Mouse (Mus musculus) forebrain, embryonic 11.5 days (tissue): ENCODE measurements around the gene Akap10. TPM values are rescaled to one million over a fixed set of nuclear protein-coding genes. Genes with fewer than 3 reads are reported as not detected.
A peak's percentile ranks its signal among the peaks of the same experiment; 100 is the strongest.
"Not testable (repeated sequence)": the region's sequence is repeated elsewhere in the genome, so short reads cannot be mapped to it uniquely, and the experiment has no call there.

Experiments
- ATAC-seq: fragments of 200-750 bp; cut with Nextera tagmentation; replicated peaks from 2 replicates; pipeline ENCODE4 v1.8.0; 2017; ENCODE audit warnings: moderate TSS enrichment; ENCODE audit not compliant: low FRiP score
- DNase-seq: peaks from one replicate; pipeline ENCODE4 v3.0.0-alpha.2; 2017; ENCODE audit warnings: low spot score
- H3K27ac ChIP-seq: fragments of 300-500 bp; sonication (generic); 2 replicates; pipeline ENCODE4 v1.5.1; 2014; ENCODE audit warnings: low read depth, low read length
- H3K27me3 ChIP-seq: fragments of 300-500 bp; sonication (generic); 2 replicates; pipeline ENCODE4 v1.6.1; 2014; ENCODE audit warnings: mild to moderate bottlenecking, low read length, mixed read lengths; ENCODE audit not compliant: control insufficient read depth, insufficient read depth
- H3K36me3 ChIP-seq: fragments of 300-500 bp; sonication (generic); 2 replicates; pipeline ENCODE4 v1.6.1; 2014; ENCODE audit warnings: mild to moderate bottlenecking, low read length, moderate library complexity, mixed read lengths; ENCODE audit not compliant: control insufficient read depth, insufficient read depth
- H3K4me1 ChIP-seq: fragments of 300-500 bp; sonication (generic); replicated peaks from 2 replicates; pipeline ENCODE4 v1.6.1; 2014; ENCODE audit warnings: low read length, mixed read lengths; ENCODE audit not compliant: control insufficient read depth, insufficient read depth
- H3K4me2 ChIP-seq: fragments of 300-500 bp; sonication (generic); 2 replicates; pipeline ENCODE4 v1.6.1; 2014; ENCODE audit warnings: low read depth, mild to moderate bottlenecking, low read length, moderate library complexity, mixed read lengths; ENCODE audit not compliant: severe bottlenecking
- H3K4me3 ChIP-seq: fragments of 300-500 bp; sonication (generic); 2 replicates; pipeline ENCODE4 v1.5.1; 2014; ENCODE audit warnings: low read depth, low read length
- H3K9ac ChIP-seq: fragments of 300-500 bp; sonication (generic); 2 replicates; pipeline ENCODE4 v1.6.1; 2014; ENCODE audit warnings: low read length
- H3K9me3 ChIP-seq: fragments of 300-500 bp; sonication (generic); 2 replicates; pipeline ENCODE4 v1.6.1; 2016; ENCODE audit warnings: low read length, mixed read lengths; ENCODE audit not compliant: control insufficient read depth
- WGBS: fragments of 180-500 bp; shearing (Covaris S2); extraction: QIAGEN DNeasy Blood & Tissue Kit; methylation state at CpG from one replicate; pipeline ENCODE4 v1.1.7; 2014; 5-methylcytosine and 5-hydroxymethylcytosine counted together
- polyA plus RNA-seq: library from polyadenylated mRNA; unstranded; fragments of >200 nt; fragmentation: Nextera tagmentation; extraction: Ambion mirVana; gene quantifications from 2 replicates; pipeline ENCODE4 v1.2.1, GENCODE M21; 2014

Gene Akap10
- polyA plus RNA-seq, 1 experiment from 2014 or later: 18.6 TPM

GRCm38 (mm10) chr11:61854988-61855411, 75.1 kb downstream of the Akap10 start, which contains the start of gene Ulk2:
TSS of gene Ulk2 (minus strand) at chr11:61855073.
- under 1% methylated on average over 58 of the region's 58 CpGs for WGBS
- DNase-seq (peak; percentile 93), ATAC-seq (peak; percentile 88)
- Histone ChIP-seq H3K27me3 (no peaks in the 10 kb centered on the region), H3K9me3 (no peaks in the 10 kb centered on the region), H3K27ac (peak within 1 kb of the TSS; percentile 86), H3K36me3 (no peaks in the 10 kb centered on the region), H3K4me3 (peak within 1 kb of the TSS; percentile 94), H3K4me2 (peak within 1 kb of the TSS; percentile 78), H3K4me1 (no peaks in the 10 kb centered on the region), H3K9ac (peak within 1 kb of the TSS; percentile 98)

- H3K27me3 ChIP-seq: no peaks in the 10 kb centered on the region
- ATAC-seq (peak; percentile 83), DNase-seq (peak; percentile 91)
- H3K9me3 ChIP-seq: no peaks in the 10 kb centered on the region
- peak overlapping the region; percentile 78 for H3K4me2 ChIP-seq
- H3K4me3 ChIP-seq: peak overlapping the region; percentile 94
- H3K36me3 ChIP-seq: no peaks in the 10 kb centered on the region
- no peaks in the 10 kb centered on the region for H3K4me1 ChIP-seq
- under 1% methylated on average over 87 of the region's 87 CpGs for WGBS
- peak overlapping the region; percentile 98 for H3K9ac ChIP-seq
- H3K27ac ChIP-seq: peak overlapping the region; percentile 86
Observed at GRCm38 (mm10) chr11:61854211-61854987, 75.7 kb downstream of the Akap10 start.

DNA sequence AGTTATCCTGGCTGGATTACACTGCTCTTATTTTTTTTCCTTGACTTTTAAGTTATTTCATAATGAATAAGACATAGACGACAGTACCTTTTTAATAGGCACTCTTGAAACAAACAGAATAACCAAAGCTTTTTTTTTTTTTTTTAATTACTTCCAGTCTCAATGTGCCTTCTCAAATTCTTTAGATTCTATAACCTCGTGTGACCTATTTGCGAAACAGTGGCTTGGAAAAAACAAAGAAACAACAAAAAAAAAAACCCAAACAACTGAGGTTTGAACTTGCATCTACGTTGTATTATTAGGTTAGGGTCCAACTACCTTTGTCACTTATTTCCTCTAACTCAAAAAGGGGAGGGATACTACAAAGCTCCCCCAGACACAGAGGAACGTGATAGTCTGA, 76.4 kb downstream of the Akap10 start:
- ATAC-seq (no peak), DNase-seq (no peak)
- Histone ChIP-seq H3K4me1 (no peaks in the 10 kb centered on the region), H3K9ac (peak overlapping the region; percentile 98), H3K27ac (no peak overlapping the region), H3K9me3 (no peaks in the 10 kb centered on the region), H3K27me3 (no peaks in the 10 kb centered on the region), H3K4me3 (peak overlapping the region; percentile 94), H3K36me3 (no peaks in the 10 kb centered on the region), H3K4me2 (peak overlapping the region; percentile 78)
- WGBS: 11% methylated on average over 5 of the region's 5 CpGs

GRCm38 (mm10) chr11:61852916-61853315, 77.1 kb downstream of the Akap10 start:
- DNase-seq: no peak
- no peaks in the 10 kb centered on the region for H3K36me3 ChIP-seq
- no peak overlapping the region for H3K4me2 ChIP-seq
- no peaks in the 10 kb centered on the region for H3K4me1 ChIP-seq
- H3K9me3 ChIP-seq: no peaks in the 10 kb centered on the region
- H3K9ac ChIP-seq: no peak overlapping the region
- no peak overlapping the region for H3K4me3 ChIP-seq
- H3K27me3 ChIP-seq: no peaks in the 10 kb centered on the region
- ATAC-seq: no peak
- no peak overlapping the region for H3K27ac ChIP-seq

DNA sequence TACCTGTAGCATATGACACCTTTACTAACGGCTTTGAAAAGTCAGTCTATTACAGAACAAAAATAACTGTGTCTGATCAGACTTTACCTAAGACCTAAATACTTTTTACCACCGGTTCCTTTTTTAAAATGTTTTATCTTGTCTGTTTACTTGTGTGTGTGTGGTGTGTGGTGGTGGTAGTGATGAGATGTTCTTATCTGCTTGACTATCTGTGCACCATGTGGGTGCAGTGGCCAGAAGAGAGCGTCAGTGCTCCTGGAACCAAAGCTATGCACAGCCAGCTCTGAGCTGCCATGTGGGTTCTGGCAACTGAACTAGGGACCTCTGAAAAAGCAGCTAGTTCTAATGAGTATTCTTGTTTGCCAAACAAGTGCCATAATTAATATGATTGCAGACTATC, 78.9 kb downstream of the Akap10 start:
- no peaks in the 10 kb centered on the region for H3K9me3 ChIP-seq
- H3K36me3 ChIP-seq: no peaks in the 10 kb centered on the region
- DNase-seq (no peak), ATAC-seq (no peak)
- H3K4me2 ChIP-seq: no peak overlapping the region
- no peaks in the 10 kb centered on the region for H3K27me3 ChIP-seq
- H3K4me1 ChIP-seq: no peaks in the 10 kb centered on the region
- no peak overlapping the region for H3K27ac ChIP-seq
- 83% methylated on average over 3 of the region's 3 CpGs for WGBS
- H3K9ac ChIP-seq: no peak overlapping the region
- no peak overlapping the region for H3K4me3 ChIP-seq

- DNase-seq, H3K36me3 ChIP-seq, H3K27ac ChIP-seq, H3K4me1 ChIP-seq, H3K4me2 ChIP-seq, H3K9me3 ChIP-seq, H3K9ac ChIP-seq, H3K27me3 ChIP-seq, H3K4me3 ChIP-seq, ATAC-seq: not testable (repeated sequence)
- 70% methylated on average over 3 of the region's 3 CpGs for WGBS
Observed at GRCm38 (mm10) chr11:61840663-61841062, 89.4 kb downstream of the Akap10 start.

DNA sequence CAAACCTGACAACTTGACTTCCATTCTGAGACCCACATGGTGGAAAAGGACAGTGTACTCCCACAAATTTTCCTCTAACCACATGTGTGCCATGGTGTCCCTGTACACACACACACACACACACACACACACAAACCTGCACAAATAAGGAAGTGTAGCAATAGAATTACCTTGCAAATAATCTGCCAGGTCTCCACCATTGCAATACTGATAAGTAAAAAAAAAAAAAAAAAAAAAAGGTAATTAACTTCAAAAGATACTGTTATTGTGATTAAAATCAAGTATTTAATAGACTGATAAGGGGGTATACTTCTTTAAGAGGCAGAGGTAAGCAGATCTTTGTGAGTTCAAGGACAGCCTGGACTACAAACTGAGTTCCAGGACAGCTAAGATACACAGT, 90.1 kb downstream of the Akap10 start:
- Histone ChIP-seq H3K4me2 (no peak overlapping the region), H3K9me3 (no peaks in the 10 kb centered on the region), H3K27me3 (no peaks in the 10 kb centered on the region), H3K36me3 (no peaks in the 10 kb centered on the region; the same call in 1 of the 2 replicates), H3K9ac (no peak overlapping the region), H3K27ac (no peak overlapping the region), H3K4me3 (no peak overlapping the region), H3K4me1 (no peaks in the 10 kb centered on the region)
- ATAC-seq: no peak
- no peak for DNase-seq

- WGBS: 97% methylated on average over 1 of the region's 1 CpGs
- Histone ChIP-seq H3K4me1 (no peaks in the 10 kb centered on the region), H3K4me3 (no peak overlapping the region), H3K27me3 (no peaks in the 10 kb centered on the region), H3K27ac (no peak overlapping the region), H3K4me2 (no peak overlapping the region), H3K9me3 (no peaks in the 10 kb centered on the region), H3K36me3 (no peaks in the 10 kb centered on the region; the same call in 1 of the 2 replicates), H3K9ac (no peak overlapping the region)
- DNase-seq (no peak), ATAC-seq (no peak)
Observed at GRCm38 (mm10) chr11:61839182-61839581, 90.9 kb downstream of the Akap10 start.
